Mouse (Mus musculus): ENCODE results near the gene Krtap4-1. TPM values are rescaled to one million over a fixed set of nuclear protein-coding genes. Genes with fewer than 3 reads are reported as not detected.

The Krtap4-1 gene
- total RNA-seq, 1 experiment = not detected

- Histone ChIP-seq H3K27ac (ENCODE audit: insufficient read depth, low read depth, low read length, poor library complexity, severe bottlenecking) (no peak within 1 kb of the TSS), H3K9me3 (ENCODE audit: control insufficient read depth, insufficient read depth, low read depth, low read length) (no peaks in the 10 kb centered on the region), H3K4me3 (ENCODE audit: insufficient read depth in 1 of 2, low read depth in 1 of 2, low read length in 2 of 2, poor library complexity in 1 of 2, severe bottlenecking in 1 of 2) (no peak within 1 kb of the TSS), H3K9ac (ENCODE audit: insufficient read depth, low read depth, low read length, poor library complexity, severe bottlenecking) (no peak within 1 kb of the TSS), H3K36me3 (ENCODE audit: control insufficient read depth, insufficient read depth, low read length, poor library complexity, severe bottlenecking) (no peaks in the 10 kb centered on the region), H3K4me1 (ENCODE audit: control insufficient read depth in 2 of 2, insufficient read depth in 2 of 2, low read length in 2 of 2, poor library complexity in 1 of 2) (no peaks in the 10 kb centered on the region)
- no peak for DNase-seq (ENCODE audit: low read depth, low spot score)
- in situ Hi-C loops (cut with MboI; ENCODE audit: low sequenced_read_pairs in 2 of 2, unreplicated experiment in 2 of 2) = no loop called here
- TF ChIP-seq MAFK (IDR thresholded peaks at IDR 0.05; ENCODE audit: insufficient read depth, low read depth, low read length) (no peak), ZNF384 (IDR thresholded peaks at IDR 0.05; ENCODE audit: low read depth, low read length) (no peak), CHD2 (IDR thresholded peaks at IDR 0.05; ENCODE audit: low read depth, low read length) (no peak), ZC3H11A (IDR thresholded peaks at IDR 0.05; ENCODE audit: borderline replicate concordance, low read depth, low read length) (no peak), HCFC1 (IDR thresholded peaks at IDR 0.05; ENCODE audit: borderline replicate concordance, insufficient read depth, low read length) (no peak)
Measured at GRCm38 (mm10) chr11:99580636-99581035, 47.4 kb downstream of the Krtap4-1 start, which contains the start of gene Krtap1-5. TSS of gene Krtap1-5 (minus strand) at chr11:99581016.

Other genes with a start within 250 kb of the Krtap4-1 start
- 0.53 and 2.8 TPM in 2 replicates for gene Krt10, start 238.9 kb downstream of the Krtap4-1 start, total RNA-seq (2012; rRNA removed)
- 0.37 and 0.49 TPM in 2 replicates for gene Krt12, start 206.0 kb downstream of the Krtap4-1 start, total RNA-seq (2012; rRNA removed)
- gene Krt20, start 190.1 kb downstream of the Krtap4-1 start, total RNA-seq (2012; rRNA removed) = 1.8 and 2.4 TPM in 2 replicates
- 0.16 and 0.18 TPM in 2 replicates for gene Krt23, start 135.1 kb downstream of the Krtap4-1 start, total RNA-seq (2012; rRNA removed)
- not detected in 2 replicates for gene Krt39, start 106.9 kb downstream of the Krtap4-1 start, total RNA-seq (2012; rRNA removed)
- not detected in 2 replicates for gene Krt40, start 85.1 kb downstream of the Krtap4-1 start, total RNA-seq (2012; rRNA removed)
- not detected in 2 replicates for gene Krtap3-3, start 77.4 kb downstream of the Krtap4-1 start, total RNA-seq (2012; rRNA removed)
- gene Krtap3-2, start 71.4 kb downstream of the Krtap4-1 start, total RNA-seq (2012; rRNA removed) = not detected in 2 replicates
- not detected in 2 replicates for gene Gm11939, start 68.8 kb downstream of the Krtap4-1 start, total RNA-seq (2012; rRNA removed)
- not detected in 2 replicates for gene Krtap3-1, start 61.6 kb downstream of the Krtap4-1 start, total RNA-seq (2012; rRNA removed)
- not detected in 2 replicates for gene Krtap1-5, start 47.2 kb downstream of the Krtap4-1 start, total RNA-seq (2012; rRNA removed)
- gene Krtap1-4, start 44.6 kb downstream of the Krtap4-1 start, total RNA-seq (2012; rRNA removed) = not detected in 2 replicates
- not detected in 2 replicates for gene Krtap1-3, start 36.9 kb downstream of the Krtap4-1 start, total RNA-seq (2012; rRNA removed)
- gene Krtap9-3, start 30.1 kb downstream of the Krtap4-1 start, total RNA-seq (2012; rRNA removed) = not detected in 2 replicates
- gene Gm11938, start 24.9 kb downstream of the Krtap4-1 start, total RNA-seq (2012; rRNA removed) = not detected in 2 replicates
- gene Gm11937, start 18.0 kb downstream of the Krtap4-1 start, total RNA-seq (2012; rRNA removed) = not detected in 2 replicates
- not detected in 2 replicates for gene Krtap2-4, start 13.4 kb downstream of the Krtap4-1 start, total RNA-seq (2012; rRNA removed)
- not detected in 2 replicates for gene Gm11562, start 7.8 kb downstream of the Krtap4-1 start, total RNA-seq (2012; rRNA removed)
- gene Krtap4-2, start 6.8 kb upstream of the Krtap4-1 start, total RNA-seq (2012; rRNA removed) = not detected in 2 replicates
- not detected in 2 replicates for gene Krtap4-7, start 15.9 kb upstream of the Krtap4-1 start, total RNA-seq (2012; rRNA removed)
- gene Gm11555, start 22.0 kb upstream of the Krtap4-1 start, total RNA-seq (2012; rRNA removed) = not detected in 2 replicates
- gene Gm11563, start 30.7 kb upstream of the Krtap4-1 start, total RNA-seq (2012; rRNA removed) = not detected in 2 replicates
- not detected in 2 replicates for gene Krtap4-6, start 37.7 kb upstream of the Krtap4-1 start, total RNA-seq (2012; rRNA removed)
- not detected in 2 replicates for gene Gm14190, start 62.5 kb upstream of the Krtap4-1 start, total RNA-seq (2012; rRNA removed)
- gene Gm14180, start 106.1 kb upstream of the Krtap4-1 start, total RNA-seq (2012; rRNA removed) = not detected in 2 replicates
- gene Gm11595, start 144.7 kb upstream of the Krtap4-1 start, total RNA-seq (2012; rRNA removed) = not detected in 2 replicates
- gene Krtap4-8, start 152.5 kb upstream of the Krtap4-1 start, total RNA-seq (2012; rRNA removed) = not detected in 2 replicates
- gene Krtap4-9, start 157.0 kb upstream of the Krtap4-1 start, total RNA-seq (2012; rRNA removed) = not detected in 2 replicates
- not detected in 2 replicates for gene Gm11596, start 165.2 kb upstream of the Krtap4-1 start, total RNA-seq (2012; rRNA removed)
- not detected in 2 replicates for gene Gm11569, start 170.7 kb upstream of the Krtap4-1 start, total RNA-seq (2012; rRNA removed)
- not detected in 2 replicates for gene Gm11554, start 176.2 kb upstream of the Krtap4-1 start, total RNA-seq (2012; rRNA removed)
- 1.3 and 1.5 TPM in 2 replicates for gene Krtap4-13, start 181.7 kb upstream of the Krtap4-1 start, total RNA-seq (2012; rRNA removed)
- 0.89 and 1.4 TPM in 2 replicates for gene Gm11564, start 187.4 kb upstream of the Krtap4-1 start, total RNA-seq (2012; rRNA removed)
- not detected in 2 replicates for gene 2300003K06Rik, start 209.8 kb upstream of the Krtap4-1 start, total RNA-seq (2012; rRNA removed)
- not detected in 2 replicates for gene Krtap4-16, start 223.4 kb upstream of the Krtap4-1 start, total RNA-seq (2012; rRNA removed)
- gene Gm11568, start 229.7 kb upstream of the Krtap4-1 start, total RNA-seq (2012; rRNA removed) = not detected in 2 replicates
- gene Gm11559, start 236.2 kb upstream of the Krtap4-1 start, total RNA-seq (2012; rRNA removed) = not detected in 2 replicates
- gene Krtap9-1, start 245.2 kb upstream of the Krtap4-1 start, total RNA-seq (2012; rRNA removed) = not detected in 2 replicates